Mouse (Mus musculus) embryonic fibroblast, embryonic 13.5 days (primary cell): Measurements from ENCODE around the gene Aurkaip1.

Experiments used
- CTCF ChIP-seq: IDR thresholded peaks from 2 replicates; pipeline ENCODE4 v1.5.1; 2011; ENCODE audit warnings: mild to moderate bottlenecking, control low read depth, low read length, moderate library complexity, borderline replicate concordance; ENCODE audit not compliant: insufficient read depth
- POLR2A ChIP-seq: IDR thresholded peaks from 2 replicates; pipeline ENCODE4 v1.6.1; 2011; ENCODE audit warnings: low read depth, mild to moderate bottlenecking, control low read depth, low read length, moderate library complexity

DNA sequence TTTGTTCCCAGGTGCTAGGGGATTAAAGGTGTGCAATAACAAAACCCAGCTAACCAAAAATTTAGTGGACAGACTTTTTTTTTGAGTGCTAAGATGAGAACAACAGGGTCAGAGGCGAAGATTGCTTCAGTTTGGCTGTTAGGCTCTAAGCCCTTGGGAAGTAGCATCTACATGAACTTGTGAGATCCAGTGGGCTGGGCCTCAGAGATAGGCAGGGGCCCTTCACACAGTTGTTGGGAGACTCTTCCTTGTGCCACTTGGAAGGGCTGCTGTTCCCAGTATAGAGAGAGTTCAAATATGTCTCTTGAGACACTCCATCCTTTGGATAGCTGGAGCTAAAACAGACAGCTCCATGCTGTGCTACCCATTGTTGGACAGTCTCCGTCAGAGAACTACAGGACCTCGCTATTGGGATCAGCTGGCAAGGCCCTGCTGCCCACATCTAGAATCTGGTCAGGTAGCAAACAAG is 41.0 kb upstream of the Aurkaip1 start, which contains the start of gene Ankrd65:
- TF ChIP-seq POLR2A (no peak), CTCF (no peak)
